Mouse (Mus musculus) spleen, postnatal 0 days (tissue): ENCODE measurements around the gene Lrrc36. TPM values are rescaled to one million over a fixed set of nuclear protein-coding genes. Genes with fewer than 3 reads are reported as not detected.

ENCODE experiments used
- polyA plus RNA-seq: library from polyadenylated mRNA; unstranded; fragments of >200 nt; fragmentation: Nextera tagmentation; extraction: Ambion mirVana; gene quantifications from 2 replicates; pipeline ENCODE4 v1.2.1, GENCODE M21; 2015

The Lrrc36 gene
- 0.25 and 0.44 TPM in 2 replicates for polyA plus RNA-seq

DNA sequence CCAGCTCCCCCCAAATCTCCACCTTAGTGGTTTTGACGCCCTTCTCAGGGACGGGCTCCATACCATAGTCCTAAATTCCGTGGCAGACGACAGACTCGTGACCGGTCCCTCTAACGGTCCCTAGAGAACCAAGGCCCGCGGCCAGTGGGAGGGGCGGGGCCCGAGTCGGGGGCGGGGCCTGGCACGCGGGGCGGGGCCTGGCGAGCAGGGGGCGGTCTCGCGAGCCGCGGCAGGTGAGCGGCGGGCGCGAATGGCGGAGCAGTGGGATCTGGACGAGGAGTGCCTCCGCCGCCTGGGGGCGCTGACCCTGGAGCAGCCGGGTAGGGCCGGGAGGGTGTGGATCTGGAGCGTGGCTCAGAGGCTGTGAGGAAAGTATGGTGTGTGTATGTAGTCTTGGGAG, at the start of gene Lrrc36, which contains the start of gene Kctd19:
TSS of gene Lrrc36 (plus strand) at position 181 of the 400 bp plus-strand sequence.
TSS of gene Kctd19 (minus strand) at position 112 of the 400 bp plus-strand sequence.

GRCm38 (mm10) chr8:105373032-105373431, 40.3 kb upstream of the Lrrc36 start, which contains the start of gene Plekhg4:
TSS of gene Plekhg4 (plus strand) at chr8:105373274.

GRCm38 (mm10) chr8:105471314-105472015, 58.1 kb downstream of the Lrrc36 start, which contains the start of gene Tppp3:
TSS of gene Tppp3 (minus strand) at chr8:105471526.

GRCm38 (mm10) chr8:105496439-105497180, 83.2 kb downstream of the Lrrc36 start, which contains the start of gene Zdhhc1:
TSS of gene Zdhhc1 (minus strand) at chr8:105496902.

Other genes with a start within 250 kb of the Lrrc36 start
- 21.4 and 26.8 TPM in 2 replicates for gene Cbfb, start 242.9 kb upstream of the Lrrc36 start, polyA plus RNA-seq
- gene D230025D16Rik, start 188.4 kb upstream of the Lrrc36 start, polyA plus RNA-seq = 15.8 and 16.8 TPM in 2 replicates
- gene B3gnt9, start 158.4 kb upstream of the Lrrc36 start, polyA plus RNA-seq = 10.5 and 11.8 TPM in 2 replicates
- 22.9 and 26.6 TPM in 2 replicates for gene Tradd, start 149.0 kb upstream of the Lrrc36 start, polyA plus RNA-seq
- 2.6 and 3.6 TPM in 2 replicates for gene Fbxl8, start 148.9 kb upstream of the Lrrc36 start, polyA plus RNA-seq
- gene Hsf4, start 143.8 kb upstream of the Lrrc36 start, polyA plus RNA-seq = 0.12 and 0.21 TPM in 2 replicates
- 0.14 and 0.45 TPM in 2 replicates for gene Nol3, start 137.4 kb upstream of the Lrrc36 start, polyA plus RNA-seq
- gene 4931428F04Rik, start 123.7 kb upstream of the Lrrc36 start, polyA plus RNA-seq = 1.3 and 1.7 TPM in 2 replicates
- gene Exoc3l, start 117.5 kb upstream of the Lrrc36 start, polyA plus RNA-seq = 15.2 and 18.2 TPM in 2 replicates
- 152 and 167 TPM in 2 replicates for gene E2f4, start 115.9 kb upstream of the Lrrc36 start, polyA plus RNA-seq
- 2.6 and 3.1 TPM in 2 replicates for gene Elmo3, start 108.0 kb upstream of the Lrrc36 start, polyA plus RNA-seq
- 11.9 and 15.2 TPM in 2 replicates for gene Lrrc29, start 87.3 kb upstream of the Lrrc36 start, polyA plus RNA-seq
- gene Tmem208, start 87.2 kb upstream of the Lrrc36 start, polyA plus RNA-seq = 125 and 129 TPM in 2 replicates
- 4.2 and 4.6 TPM in 2 replicates for gene Fhod1, start 65.6 kb upstream of the Lrrc36 start, polyA plus RNA-seq
- 0.69 and 0.89 TPM in 2 replicates for gene Slc9a5, start 64.7 kb upstream of the Lrrc36 start, polyA plus RNA-seq
- 0.11 and 0.12 TPM in 2 replicates for gene Plekhg4, start 40.3 kb upstream of the Lrrc36 start, polyA plus RNA-seq
- gene Kctd19, start 69 bp upstream of the Lrrc36 start, polyA plus RNA-seq = 0.15 TPM in 1 of 2 replicates, not detected in the other
- gene Tppp3, start 58.0 kb downstream of the Lrrc36 start, polyA plus RNA-seq = 6.6 and 9.6 TPM in 2 replicates
- gene Zdhhc1, start 83.3 kb downstream of the Lrrc36 start, polyA plus RNA-seq = 6.8 and 10.3 TPM in 2 replicates
- gene Hsd11b2, start 105.2 kb downstream of the Lrrc36 start, polyA plus RNA-seq = 1.1 and 2.4 TPM in 2 replicates
- gene Atp6v0d1, start 152.5 kb downstream of the Lrrc36 start, polyA plus RNA-seq = 63.4 and 73.0 TPM in 2 replicates
- gene Ripor1, start 191.7 kb downstream of the Lrrc36 start, polyA plus RNA-seq = 11.4 and 14.0 TPM in 2 replicates
- 95.3 and 95.7 TPM in 2 replicates for gene Ctcf, start 223.0 kb downstream of the Lrrc36 start, polyA plus RNA-seq
- gene Agrp, start 223.8 kb downstream of the Lrrc36 start, polyA plus RNA-seq = 0.34 TPM in 1 of 2 replicates, not detected in the other